Mouse (Mus musculus) heart, embryonic 10.5 days (tissue): ENCODE measurements around the gene Plekhg3. TPM values are rescaled to one million over a fixed set of nuclear protein-coding genes. Genes with fewer than 3 reads are reported as not detected.

Experiments used
- DNase-seq: peaks from one replicate; pipeline ENCODE4 v3.0.0-alpha.2; 2017; ENCODE audit warnings: low spot score
- H3K27ac ChIP-seq: fragments of 300-500 bp; sonication (generic); 2 replicates; pipeline ENCODE4 v1.5.1; 2016; ENCODE audit warnings: mild to moderate bottlenecking
- H3K27me3 ChIP-seq: fragments of 300-500 bp; sonication (generic); 2 replicates; pipeline ENCODE4 v1.6.1; 2016; ENCODE audit warnings: mild to moderate bottlenecking; ENCODE audit not compliant: poor library complexity, insufficient read depth, severe bottlenecking
- H3K36me3 ChIP-seq: fragments of 300-500 bp; sonication (generic); 2 replicates; pipeline ENCODE4 v1.6.1; 2016; ENCODE audit warnings: mild to moderate bottlenecking, moderate library complexity
- H3K4me1 ChIP-seq: fragments of 300-500 bp; sonication (generic); 2 replicates; pipeline ENCODE4 v1.6.1; 2016; ENCODE audit warnings: mild to moderate bottlenecking
- H3K4me3 ChIP-seq: fragments of 300-500 bp; sonication (generic); 2 replicates; pipeline ENCODE4 v1.5.1; 2016; ENCODE audit warnings: mild to moderate bottlenecking, moderate library complexity
- H3K9me3 ChIP-seq: fragments of 300-500 bp; sonication (generic); 2 replicates; pipeline ENCODE4 v1.6.1; 2016; ENCODE audit warnings: mild to moderate bottlenecking, moderate library complexity
- WGBS: fragments of 180-500 bp; shearing (Covaris S2); methylation state at CpG from one replicate; pipeline ENCODE4 v1.1.7; 2016; 5-methylcytosine and 5-hydroxymethylcytosine counted together
- polyA plus RNA-seq: library from polyadenylated mRNA; unstranded; fragments of >200 nt; fragmentation: Nextera tagmentation; extraction: Ambion mirVana; gene quantifications from 2 replicates; pipeline ENCODE4 v1.2.1, GENCODE M21; 2016

Gene Plekhg3
- polyA plus RNA-seq, 1 experiment from 2014 or later, result 5.1 TPM

- DNase-seq, result no peak
- Histone ChIP-seq H3K27ac (no peak overlapping the region), H3K4me3 (no peak overlapping the region), H3K36me3 (peaks cover 3% of the 10 kb centered on the region; the same call in 1 of the 2 replicates), H3K9me3 (no peaks in the 10 kb centered on the region), H3K4me1 (peaks cover 34% of the 10 kb centered on the region), H3K27me3 (peaks cover 4% of the 10 kb centered on the region)
- WGBS, result 77% methylated on average over 6 of the region's 6 CpGs
These were observed 11.2 kb downstream of the Plekhg3 start for GRCm38 (mm10) chr12:76541879-76542278.

DNA sequence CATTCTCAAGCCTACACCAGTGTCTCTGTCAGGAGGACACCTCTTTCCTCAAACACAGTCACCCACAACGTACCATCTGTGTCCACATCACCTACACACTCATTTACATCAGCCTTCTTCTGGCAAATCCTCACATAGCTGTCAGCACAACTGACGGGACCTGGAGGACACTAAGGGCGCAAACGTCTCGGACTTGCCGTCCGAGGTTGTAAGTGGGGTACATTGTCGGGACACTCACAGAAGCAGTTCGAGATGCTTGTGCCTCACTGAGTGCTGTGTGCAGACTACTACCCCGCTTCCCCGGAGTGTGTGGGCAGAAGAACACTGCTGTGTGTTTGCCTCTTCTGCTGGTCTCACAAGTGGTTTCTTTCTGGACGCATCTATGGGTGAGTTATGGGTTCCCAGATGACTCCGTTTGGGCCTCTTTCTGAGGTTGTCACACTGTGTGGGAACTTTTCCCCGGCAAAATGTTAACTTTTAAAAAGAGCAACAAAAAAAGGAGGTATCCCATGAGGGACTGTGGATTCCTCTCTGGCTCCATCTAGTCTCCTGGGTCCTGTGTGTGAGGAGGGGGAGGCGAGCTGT is 15.2 kb downstream of the Plekhg3 start:
- H3K36me3 ChIP-seq, result no peaks in the 10 kb centered on the region
- no peak for DNase-seq
- H3K27me3 ChIP-seq, result peaks cover 15% of the 10 kb centered on the region
- peaks cover 55% of the 10 kb centered on the region for H3K4me1 ChIP-seq
- H3K27ac ChIP-seq, result peak overlapping the region; percentile 74; the same call in 1 of the 2 replicates
- 30% methylated on average over 15 of the region's 15 CpGs for WGBS
- no peaks in the 10 kb centered on the region for H3K9me3 ChIP-seq
- peak overlapping the region; percentile 46; the same call in 1 of the 2 replicates for H3K4me3 ChIP-seq

GRCm38 (mm10) chr12:76546383-76547276 is 15.9 kb downstream of the Plekhg3 start:
- WGBS, result 8% methylated on average over 28 of the region's 28 CpGs
- Histone ChIP-seq H3K36me3 (no peaks in the 10 kb centered on the region), H3K27me3 (peaks cover 15% of the 10 kb centered on the region), H3K9me3 (no peaks in the 10 kb centered on the region), H3K27ac (peak overlapping the region; percentile 74), H3K4me3 (peak overlapping the region; percentile 46), H3K4me1 (peaks cover 58% of the 10 kb centered on the region)
- no peak for DNase-seq

GRCm38 (mm10) chr12:76547409-76548081 is 16.9 kb downstream of the Plekhg3 start:
- 29% methylated on average over 13 of the region's 13 CpGs for WGBS
- peaks cover 15% of the 10 kb centered on the region for H3K27me3 ChIP-seq
- H3K36me3 ChIP-seq, result no peaks in the 10 kb centered on the region
- peak overlapping the region; percentile 74 for H3K27ac ChIP-seq
- H3K9me3 ChIP-seq, result no peaks in the 10 kb centered on the region
- H3K4me3 ChIP-seq, result peak overlapping the region; percentile 46
- no peak for DNase-seq
- H3K4me1 ChIP-seq, result peaks cover 67% of the 10 kb centered on the region

GRCm38 (mm10) chr12:76548082-76548423 is 17.4 kb downstream of the Plekhg3 start:
- Histone ChIP-seq H3K36me3 (no peaks in the 10 kb centered on the region), H3K4me3 (no peak overlapping the region; the same call in 1 of the 2 replicates), H3K27me3 (peaks cover 15% of the 10 kb centered on the region), H3K4me1 (peaks cover 69% of the 10 kb centered on the region), H3K27ac (peak overlapping the region; percentile 74; the same call in 1 of the 2 replicates), H3K9me3 (no peaks in the 10 kb centered on the region)
- WGBS, result 19% methylated on average over 7 of the region's 7 CpGs
- DNase-seq, result no peak

- WGBS, result 57% methylated on average over 3 of the region's 3 CpGs
- H3K27me3 ChIP-seq, result peaks cover 15% of the 10 kb centered on the region
- DNase-seq, result no peak
- no peaks in the 10 kb centered on the region for H3K36me3 ChIP-seq
- H3K4me3 ChIP-seq, result no peak overlapping the region
- H3K27ac ChIP-seq, result no peak overlapping the region
- no peaks in the 10 kb centered on the region for H3K9me3 ChIP-seq
- H3K4me1 ChIP-seq, result peaks cover 76% of the 10 kb centered on the region
These were observed 18.5 kb downstream of the Plekhg3 start for GRCm38 (mm10) chr12:76549203-76549602.

DNA sequence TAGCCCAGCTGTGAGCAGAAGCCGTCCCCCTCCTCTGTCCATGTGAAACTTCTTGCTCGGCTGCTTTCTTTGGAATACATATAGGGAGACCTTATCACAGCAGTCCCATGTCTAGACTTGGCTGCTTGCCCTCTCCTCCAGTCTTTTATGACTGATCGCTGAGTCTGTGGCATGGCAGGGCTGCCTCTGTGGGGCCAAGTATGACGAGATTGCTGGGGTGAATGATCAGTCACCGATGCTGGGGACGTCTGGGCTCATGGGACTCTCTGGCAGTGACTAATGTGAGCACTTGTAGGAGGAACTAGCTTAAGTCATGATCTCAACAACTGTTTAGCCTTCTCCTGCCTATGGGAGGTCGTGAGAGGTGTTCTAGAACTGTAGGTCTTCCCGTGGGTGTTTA is 21.6 kb downstream of the Plekhg3 start:
- DNase-seq, result peak; percentile 81

GRCm38 (mm10) chr12:76552958-76553357 is 22.3 kb downstream of the Plekhg3 start:
- no peak for DNase-seq
- H3K4me3 ChIP-seq, result no peak overlapping the region
- H3K36me3 ChIP-seq, result no peaks in the 10 kb centered on the region
- no peaks in the 10 kb centered on the region for H3K9me3 ChIP-seq
- 86% methylated on average over 4 of the region's 4 CpGs for WGBS
- H3K27ac ChIP-seq, result no peak overlapping the region
- H3K27me3 ChIP-seq, result peaks cover under 1% of the 10 kb centered on the region; the same call in 1 of the 2 replicates
- peaks cover 80% of the 10 kb centered on the region for H3K4me1 ChIP-seq

More for the DNA sequence above, 21.6 kb downstream of the Plekhg3 start:
- 44% methylated on average over 8 of the region's 8 CpGs for WGBS
- Histone ChIP-seq H3K27me3 (peaks cover 7% of the 10 kb centered on the region), H3K9me3 (no peaks in the 10 kb centered on the region), H3K4me3 (no peak overlapping the region), H3K4me1 (peaks cover 83% of the 10 kb centered on the region), H3K27ac (peak overlapping the region; percentile 53), H3K36me3 (no peaks in the 10 kb centered on the region)

GRCm38 (mm10) chr12:76553917-76554316 is 23.2 kb downstream of the Plekhg3 start:
- Histone ChIP-seq H3K4me1 (peaks cover 70% of the 10 kb centered on the region), H3K4me3 (no peak overlapping the region)
- WGBS, result 73% methylated on average over 7 of the region's 7 CpGs

DNA sequence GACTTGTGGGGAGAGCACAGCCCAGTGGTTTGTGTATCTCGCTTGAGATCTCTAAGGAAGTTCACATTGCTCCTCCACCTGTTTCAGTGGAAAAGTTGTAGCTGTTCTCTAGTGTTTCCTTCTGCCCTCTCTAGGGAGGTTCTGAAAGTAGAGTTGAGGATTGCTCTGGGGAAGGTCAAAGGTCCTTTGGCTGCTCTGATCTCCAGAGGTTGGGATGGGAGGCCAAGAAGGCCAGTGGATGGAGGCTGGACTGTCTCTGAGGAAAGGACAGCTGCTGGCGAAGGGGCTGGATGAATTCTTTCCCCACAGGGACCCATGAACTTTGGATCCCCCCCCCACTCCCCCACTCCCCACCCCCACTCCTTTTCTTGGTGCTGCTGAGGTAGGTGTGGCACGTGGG is 23.7 kb downstream of the Plekhg3 start:
- Histone ChIP-seq H3K36me3 (no peaks in the 10 kb centered on the region), H3K4me3 (no peak overlapping the region), H3K4me1 (peaks cover 66% of the 10 kb centered on the region), H3K9me3 (no peaks in the 10 kb centered on the region), H3K27ac (no peak overlapping the region; the same call in 1 of the 2 replicates), H3K27me3 (no peaks in the 10 kb centered on the region)
- WGBS, result 90% methylated on average over 3 of the region's 3 CpGs
- no peak for DNase-seq

More at GRCm38 (mm10) chr12:76553917-76554316, 23.2 kb downstream of the Plekhg3 start:
- Histone ChIP-seq H3K9me3 (no peaks in the 10 kb centered on the region), H3K36me3 (no peaks in the 10 kb centered on the region), H3K27me3 (no peaks in the 10 kb centered on the region), H3K27ac (peak overlapping the region; percentile 47)
- no peak for DNase-seq

- Histone ChIP-seq H3K36me3 (peaks cover 2% of the 10 kb centered on the region), H3K27ac (no peak overlapping the region)
These were observed 24.2 kb downstream of the Plekhg3 start for GRCm38 (mm10) chr12:76554871-76555386.

DNA sequence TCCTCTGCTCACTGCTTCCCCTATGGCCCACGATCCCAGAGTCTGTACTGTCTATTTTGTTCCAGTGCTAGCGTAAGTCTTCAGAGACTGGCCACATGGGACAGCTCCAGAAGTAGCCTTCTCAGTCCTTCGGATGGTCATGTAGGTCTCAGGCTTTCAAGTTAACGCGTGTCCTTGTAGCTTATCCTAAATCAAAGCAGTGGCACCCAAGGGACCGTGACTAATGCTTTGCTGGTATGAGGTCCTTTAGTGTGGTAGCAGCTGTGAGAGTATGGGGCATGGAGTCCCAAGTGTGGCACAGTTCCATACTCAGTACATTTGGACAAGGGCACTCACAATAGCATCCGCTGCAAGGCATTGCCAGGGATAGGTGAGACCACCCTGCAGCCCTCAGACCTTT is 25.5 kb downstream of the Plekhg3 start:
- peaks cover 14% of the 10 kb centered on the region for H3K36me3 ChIP-seq
- H3K27me3 ChIP-seq, result no peaks in the 10 kb centered on the region
- H3K9me3 ChIP-seq, result no peaks in the 10 kb centered on the region
- H3K27ac ChIP-seq, result no peak overlapping the region
- no peak overlapping the region for H3K4me3 ChIP-seq
- peaks cover 52% of the 10 kb centered on the region for H3K4me1 ChIP-seq
- DNase-seq, result no peak
- 77% methylated on average over 7 of the region's 7 CpGs for WGBS

More at GRCm38 (mm10) chr12:76554871-76555386, 24.2 kb downstream of the Plekhg3 start:
- Histone ChIP-seq H3K9me3 (no peaks in the 10 kb centered on the region), H3K27me3 (no peaks in the 10 kb centered on the region), H3K4me3 (no peak overlapping the region), H3K4me1 (peaks cover 61% of the 10 kb centered on the region)
- no peak for DNase-seq
- WGBS, result 86% methylated on average over 3 of the region's 3 CpGs
